Mouse (Mus musculus): ENCODE results near the gene Wasf2.

Gene Wasf2

GRCm38 (mm10) chr4:133241910-133242309 lies 111.6 kb downstream of the Wasf2 start:
- DNase-seq = no peak

GRCm38 (mm10) chr4:133242710-133243109 lies 112.4 kb downstream of the Wasf2 start:
- DNase-seq = no peak

- no peak for DNase-seq
These were observed 113.2 kb downstream of the Wasf2 start for GRCm38 (mm10) chr4:133243538-133243937.

- DNase-seq = no peak
These were observed 114.0 kb downstream of the Wasf2 start for GRCm38 (mm10) chr4:133244289-133244688.

- no peak for DNase-seq
These were observed 116.8 kb downstream of the Wasf2 start for GRCm38 (mm10) chr4:133247072-133247471.

- DNase-seq = no peak
These were observed 117.6 kb downstream of the Wasf2 start for GRCm38 (mm10) chr4:133247806-133248449.

All from thymus, postnatal 36 days (tissue).